ENCODE assay signal across 9 mouse cellular contexts in genomic region chr9:35541488-35541887, GRCm38 (mm10). TPM values are rescaled to one million over a fixed set of nuclear protein-coding genes. Genes with fewer than 3 reads are reported as not detected.
DNase-seq lines count a peak whose midpoint lies in the region; ATAC-seq and TF ChIP-seq lines count a peak whose summit lies in the region.
"Had no signal": no experiment of that assay in that cellular context is flagged by ENCODE, and none has a peak within 500 bp of the region (broad histone marks: within the 10 kb centered on the region; RNA-seq: fewer than 3 reads in every experiment).

No protein-coding gene starts in this region.

- no peak overlapping the region for H3K9ac ChIP-seq in ES-E14 (ENCODE audit: insufficient read depth, low read depth, low read length, poor library complexity, severe bottlenecking)
- H3K9ac ChIP-seq in forebrain, embryonic 12.5 days: no peak overlapping the region
- no peak overlapping the region for H3K9ac ChIP-seq in hindbrain, embryonic 12.5 days
- no peak overlapping the region for H3K9ac ChIP-seq in lung, embryonic 15.5 days

- H3K4me3 ChIP-seq in ES-E14 (ENCODE audit: insufficient read depth in 1 of 2, low read depth in 1 of 2, low read length in 2 of 2, poor library complexity in 1 of 2, severe bottlenecking in 1 of 2): no peak overlapping the region
- no peak overlapping the region for H3K4me3 ChIP-seq in forebrain, embryonic 12.5 days (replicated peaks)
- H3K4me3 ChIP-seq in hindbrain, embryonic 12.5 days: no peak overlapping the region
- no peak overlapping the region for H3K4me3 ChIP-seq in lung, embryonic 15.5 days

- no peak overlapping the region for H3K4me2 ChIP-seq in forebrain, embryonic 12.5 days
- H3K4me2 ChIP-seq in hindbrain, embryonic 12.5 days (replicated peaks): no peak overlapping the region
- H3K4me2 ChIP-seq in lung, embryonic 15.5 days: no peak overlapping the region

- H3K4me1 ChIP-seq in ES-E14 (ENCODE audit: control insufficient read depth in 2 of 2, insufficient read depth in 2 of 2, low read length in 2 of 2, poor library complexity in 1 of 2): no peaks in the 10 kb centered on the region
- H3K4me1 ChIP-seq in forebrain, embryonic 12.5 days: no peaks in the 10 kb centered on the region
- H3K4me1 ChIP-seq in hindbrain, embryonic 12.5 days: 0 out of 2 replicates have a peak, but pooled peaks cover 7% of the 10 kb centered on the region
- no peaks in the 10 kb centered on the region for H3K4me1 ChIP-seq in lung, embryonic 15.5 days

- WGBS in forebrain, embryonic 12.5 days: 8% methylated on average over 6 of the region's 6 CpGs
- WGBS in hindbrain, embryonic 12.5 days: 8% methylated on average over 6 of the region's 6 CpGs
- WGBS in lung, embryonic 15.5 days: 6% methylated on average over 6 of the region's 6 CpGs

- H3K9me3 ChIP-seq in ES-E14 (ENCODE audit: control insufficient read depth, insufficient read depth, low read depth, low read length): no peaks in the 10 kb centered on the region
- H3K9me3 ChIP-seq in forebrain, embryonic 12.5 days: no peaks in the 10 kb centered on the region
- H3K9me3 ChIP-seq in hindbrain, embryonic 12.5 days (replicated peaks): no peaks in the 10 kb centered on the region
- H3K9me3 ChIP-seq in lung, embryonic 15.5 days: no peaks in the 10 kb centered on the region

- DNase-seq in ES-E14 (ENCODE audit: low read depth, low spot score): peak; percentile 77
- DNase-seq in c-Kit-positive CD71-positive TER-119-negative erythroid progenitor cells, embryonic 14.5 days (ENCODE audit: low read depth): peak; percentile 53
- DNase-seq in layer of hippocampus, adult 9-10 months (ENCODE audit: low spot score): peak; percentile 51
- DNase-seq in ovary, postnatal 36 days (ENCODE audit: low spot score): peak; percentile 72
- DNase-seq in thymus, postnatal 25 days: peak; percentile 77

- in situ Hi-C loops in ES-E14 (cut with MboI; ENCODE audit: low sequenced_read_pairs in 2 of 2, unreplicated experiment in 2 of 2): no loop called here

- no peak overlapping the region for H3K27ac ChIP-seq in ES-E14 (ENCODE audit: insufficient read depth, low read depth, low read length, poor library complexity, severe bottlenecking)
- no peak overlapping the region for H3K27ac ChIP-seq in forebrain, embryonic 12.5 days
- H3K27ac ChIP-seq in hindbrain, embryonic 12.5 days: no peak overlapping the region
- no peak overlapping the region for H3K27ac ChIP-seq in lung, embryonic 15.5 days

- no peaks in the 10 kb centered on the region for H3K27me3 ChIP-seq in forebrain, embryonic 12.5 days
- H3K27me3 ChIP-seq in hindbrain, embryonic 12.5 days: 0 out of 2 replicates have a peak, but pooled peaks cover 3% of the 10 kb centered on the region
- no peaks in the 10 kb centered on the region for H3K27me3 ChIP-seq in lung, embryonic 15.5 days

- H3K36me3 ChIP-seq in ES-E14 (ENCODE audit: control insufficient read depth, insufficient read depth, low read length, poor library complexity, severe bottlenecking): no peaks in the 10 kb centered on the region
- 0 out of 2 replicates have a peak, but pooled peaks cover 5% of the 10 kb centered on the region for H3K36me3 ChIP-seq in forebrain, embryonic 12.5 days (replicated peaks)
- 0 out of 2 replicates have a peak, but pooled peaks cover 13% of the 10 kb centered on the region for H3K36me3 ChIP-seq in hindbrain, embryonic 12.5 days
- no peaks in the 10 kb centered on the region for H3K36me3 ChIP-seq in lung, embryonic 15.5 days

- peak; percentile 87 for ATAC-seq in forebrain, embryonic 12.5 days (ENCODE audit: low FRiP score)
- peak; percentile 72 for ATAC-seq in hindbrain, embryonic 12.5 days (ENCODE audit: low FRiP score)
- ATAC-seq in lung, embryonic 15.5 days (ENCODE audit: borderline replicate concordance, extremely low read depth, low FRiP score, low TSS enrichment): peak; percentile 58

TF ChIP-seq in ES-E14, 5 proteins besides CTCF, POLR2A, EP300 and RAD21:
- TF ChIP-seq HCFC1 (IDR thresholded peaks at IDR 0.05; ENCODE audit: borderline replicate concordance, insufficient read depth, low read length) (no peak), CHD2 (IDR thresholded peaks at IDR 0.05; ENCODE audit: low read depth, low read length) (no peak), ZC3H11A (IDR thresholded peaks at IDR 0.05; ENCODE audit: borderline replicate concordance, low read depth, low read length) (peak; percentile 81; the same call in 1 of the 2 replicates)

RNA-seq across cellular contexts. Expression of gene Ddx25, which starts 16.8 kb away (rescaled TPM):
- 1.6 and 1.8 TPM in 2 replicates for total RNA-seq in ES-E14 (2012; rRNA removed)
- polyA plus RNA-seq in forebrain, embryonic 12.5 days (2016; fragmentation: Nextera tagmentation; extraction: Ambion mirVana): 10.4 and 11.4 TPM in 2 replicates
- 11.5 and 12.6 TPM in 2 replicates for polyA plus RNA-seq in hindbrain, embryonic 12.5 days (2016; fragmentation: Nextera tagmentation; extraction: Ambion mirVana)
- 1.2 and 1.3 TPM in 2 replicates for polyA plus RNA-seq in lung, embryonic 15.5 days (2015; fragmentation: Nextera tagmentation; extraction: Ambion mirVana)

RNA-seq across cellular contexts. Expression of gene Pus3, which starts 16.9 kb away (rescaled TPM):
- 20.6 and 25.6 TPM in 2 replicates for total RNA-seq in ES-E14 (2012; rRNA removed)
- polyA plus RNA-seq in forebrain, embryonic 12.5 days (2016; fragmentation: Nextera tagmentation; extraction: Ambion mirVana): 19.1 and 19.3 TPM in 2 replicates
- polyA plus RNA-seq in hindbrain, embryonic 12.5 days (2016; fragmentation: Nextera tagmentation; extraction: Ambion mirVana): 16.3 and 16.7 TPM in 2 replicates
- polyA plus RNA-seq in lung, embryonic 15.5 days (2015; fragmentation: Nextera tagmentation; extraction: Ambion mirVana): 15.1 and 15.9 TPM in 2 replicates

RNA-seq across cellular contexts. Expression of gene Gm1113, which starts 23.4 kb away (rescaled TPM):
- total RNA-seq in ES-E14 (2012; rRNA removed): not detected in 2 replicates
- polyA plus RNA-seq in forebrain, embryonic 12.5 days (2016; fragmentation: Nextera tagmentation; extraction: Ambion mirVana): not detected in 2 replicates
- not detected in 2 replicates for polyA plus RNA-seq in hindbrain, embryonic 12.5 days (2016; fragmentation: Nextera tagmentation; extraction: Ambion mirVana)
- polyA plus RNA-seq in lung, embryonic 15.5 days (2015; fragmentation: Nextera tagmentation; extraction: Ambion mirVana): not detected in 2 replicates
- total RNA-seq: left cerebral cortex, adult 8-10 months had no signal

RNA-seq across cellular contexts. Expression of gene Pate2, which starts 28.6 kb away (rescaled TPM):
- 1.2 and 1.6 TPM in 2 replicates for total RNA-seq in ES-E14 (2012; rRNA removed)
- polyA plus RNA-seq in forebrain, embryonic 12.5 days (2016; fragmentation: Nextera tagmentation; extraction: Ambion mirVana): 2.3 TPM in 2 replicates
- 2.0 and 2.3 TPM in 2 replicates for polyA plus RNA-seq in hindbrain, embryonic 12.5 days (2016; fragmentation: Nextera tagmentation; extraction: Ambion mirVana)
- polyA plus RNA-seq in lung, embryonic 15.5 days (2015; fragmentation: Nextera tagmentation; extraction: Ambion mirVana): 0.72 TPM in 2 replicates

RNA-seq across cellular contexts. Expression of gene Hyls1, which starts 28.7 kb away (rescaled TPM):
- total RNA-seq in ES-E14 (2012; rRNA removed): 14.6 and 17.6 TPM in 2 replicates
- polyA plus RNA-seq in forebrain, embryonic 12.5 days (2016; fragmentation: Nextera tagmentation; extraction: Ambion mirVana): 26.7 and 29.9 TPM in 2 replicates
- 21.8 and 22.3 TPM in 2 replicates for polyA plus RNA-seq in hindbrain, embryonic 12.5 days (2016; fragmentation: Nextera tagmentation; extraction: Ambion mirVana)
- polyA plus RNA-seq in lung, embryonic 15.5 days (2015; fragmentation: Nextera tagmentation; extraction: Ambion mirVana): 19.0 and 19.5 TPM in 2 replicates
